Mouse (Mus musculus) bone marrow macrophage, adult 2 months (primary cell): ENCODE measurements at regions not wholly inside any gene's neighbourhood (a gene's known extent, or its start where the extent isn't known, plus 50 kb on each side); places are given as distances from the start of the nearest gene placed in this dataset.

Experiments used
- CTCF ChIP-seq: IDR thresholded peaks from 2 replicates; pipeline ENCODE4 v1.5.1; 2012; ENCODE audit warnings: low read depth, mild to moderate bottlenecking, low read length, moderate library complexity
- POLR2A ChIP-seq: IDR thresholded peaks from 2 replicates; pipeline ENCODE4 v1.6.1; 2012; ENCODE audit warnings: mild to moderate bottlenecking, low read depth, low read length, borderline replicate concordance

DNA sequence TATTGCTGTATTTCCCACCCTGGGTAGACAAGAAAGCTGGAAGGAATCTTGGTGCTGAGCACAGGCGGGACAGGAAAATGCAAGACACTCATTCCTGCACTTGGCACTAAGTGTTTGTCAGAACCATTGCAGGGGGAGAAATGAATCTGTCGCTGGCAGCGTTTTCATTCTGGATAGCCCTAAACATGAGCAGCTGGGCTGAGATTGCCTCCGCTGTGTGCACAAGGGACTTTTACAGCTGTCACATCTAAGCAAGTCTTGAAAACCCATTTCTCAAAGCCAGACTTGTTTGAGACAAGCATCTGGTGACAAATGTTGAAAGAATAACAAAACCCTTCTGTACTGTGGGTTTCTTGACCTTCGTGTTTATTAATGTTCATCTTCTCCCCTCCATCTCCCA lies 438.4 kb upstream of the Jmjd1c start:
- TF ChIP-seq CTCF (no peak), POLR2A (no peak)
